Mouse (Mus musculus) olfactory bulb, adult 2 months (tissue): ENCODE data around the gene Cemip.

ENCODE experiments used
- CTCF ChIP-seq: fragments of 200-500 bp; IDR thresholded peaks from 2 replicates; pipeline ENCODE4 v1.5.1; 2012; ENCODE audit warnings: low read depth, mild to moderate bottlenecking, low read length, moderate library complexity; ENCODE audit not compliant: insufficient read depth
- POLR2A ChIP-seq: fragments of 200-500 bp; IDR thresholded peaks from 2 replicates; pipeline ENCODE4 v1.6.1; 2012; ENCODE audit warnings: mild to moderate bottlenecking, low read depth, low read length, moderate library complexity; ENCODE audit not compliant: insufficient read depth

GRCm38 (mm10) chr7:84132704-84133103, 46.4 kb upstream of the Cemip start:
- no peak for TF ChIP-seq POLR2A
- no peak for TF ChIP-seq CTCF
